Mouse (Mus musculus) CH12.LX (cell line): ENCODE measurements around the gene Kcnip4. TPM values are rescaled to one million over a fixed set of nuclear protein-coding genes. Genes with fewer than 3 reads are reported as not detected.

Source experiments
- DNase-seq: peaks from one replicate; pipeline ENCODE4 v3.0.0-alpha.2; 2013; ENCODE audit errors: extremely low read depth
- H3K27ac ChIP-seq: 2 replicates; pipeline ENCODE4 v1.5.1; 2012; ENCODE audit warnings: low read depth, mild to moderate bottlenecking, control low read depth, moderate library complexity; ENCODE audit not compliant: insufficient read depth
- H3K27me3 ChIP-seq: replicated peaks from 2 replicates; pipeline ENCODE3; 2012; ENCODE audit warnings: inconsistent platforms
- H3K36me3 ChIP-seq, 2 experiments: replicated peaks in 1 of 2; 2 replicates each; pipeline versions ENCODE3 to v1.6.1; 2012; ENCODE audit warnings: inconsistent platforms in 1 of 2, low read length in 1 of 2, mild to moderate bottlenecking in 1 of 2, mixed read lengths in 1 of 2, moderate library complexity in 1 of 2; ENCODE audit not compliant: control insufficient read depth in 1 of 2, insufficient read depth in 1 of 2
- H3K4me1 ChIP-seq, 2 experiments: 2 replicates each; pipeline ENCODE4 v1.6.1; 2012; ENCODE audit warnings: inconsistent platforms in 1 of 2, moderate library complexity in 1 of 2; ENCODE audit not compliant: insufficient read depth in 2 of 2, control insufficient read depth in 1 of 2
- H3K4me2 ChIP-seq: 2 replicates; pipeline ENCODE4 v1.6.1; 2012; ENCODE audit warnings: low read depth, mild to moderate bottlenecking, control low read depth; ENCODE audit not compliant: poor library complexity, insufficient read depth, severe bottlenecking
- H3K4me3 ChIP-seq, 3 experiments: fragments of 150-350 bp in 1 of 3; sonication (generic) in 1 of 3; replicated peaks in 1 of 3; 2 replicates each; pipeline versions ENCODE3 to v1.5.1; 2011 to 2012; ENCODE audit warnings: low read depth in 2 of 3, low read length in 2 of 3, mild to moderate bottlenecking in 2 of 3, moderate library complexity in 2 of 3, control low read depth in 1 of 3, improper control_type of control experiment in 1 of 3, inconsistent platforms in 1 of 3, mixed read lengths in 1 of 3; ENCODE audit not compliant: poor library complexity in 1 of 3
- H3K79me2 ChIP-seq: replicated peaks from 2 replicates; pipeline ENCODE4 v1.6.1; 2012; ENCODE audit warnings: mild to moderate bottlenecking, moderate library complexity; ENCODE audit not compliant: control insufficient read depth, poor library complexity, insufficient read depth, severe bottlenecking; ENCODE audit errors: extremely low read depth
- H3K9ac ChIP-seq: 2 replicates; pipeline ENCODE4 v1.6.1; 2012; ENCODE audit warnings: low read depth, mild to moderate bottlenecking, control low read depth, moderate library complexity; ENCODE audit not compliant: insufficient read depth
- H3K9me3 ChIP-seq: replicated peaks from 2 replicates; pipeline ENCODE3; 2012; ENCODE audit warnings: low read length, inconsistent platforms, mixed read lengths
- BHLHE40 ChIP-seq: IDR thresholded peaks from 2 replicates; pipeline ENCODE4 v1.6.1; 2011; ENCODE audit warnings: mild to moderate bottlenecking, low read depth, low read length, improper control_type of control experiment
- CTCF ChIP-seq, 2 experiments: IDR thresholded peaks in 1 of 2; conservative IDR thresholded peaks in 1 of 2; 2 replicates each; pipeline ENCODE4 v1.5.1; 2011 to 2012; ENCODE audit warnings: low read depth in 2 of 2, low read length in 2 of 2, improper control_type of control experiment in 1 of 2, inconsistent platforms in 1 of 2, mild to moderate bottlenecking in 1 of 2, moderate library complexity in 1 of 2
- E2F4 ChIP-seq: IDR thresholded peaks from 2 replicates; pipeline ENCODE4 v1.6.1; 2011; ENCODE audit warnings: low read depth, low read length, improper control_type of control experiment; ENCODE audit not compliant: insufficient replicate concordance
- ELF1 ChIP-seq: IDR thresholded peaks from 2 replicates; pipeline ENCODE4 v1.6.1; 2014; ENCODE audit warnings: low read depth, mild to moderate bottlenecking, inconsistent platforms, low read length, improper control_type of control experiment
- EP300 ChIP-seq: IDR thresholded peaks from 2 replicates; pipeline ENCODE4 v1.6.1; 2011; ENCODE audit warnings: low read length, improper control_type of control experiment
- ETS1 ChIP-seq: conservative IDR thresholded peaks from 2 replicates; pipeline ENCODE4 v1.6.1; 2012; ENCODE audit warnings: low read depth, mild to moderate bottlenecking, inconsistent platforms, low read length, improper control_type of control experiment, moderate library complexity
- HCFC1 ChIP-seq: IDR thresholded peaks from 2 replicates; pipeline ENCODE4 v1.6.1; 2012; ENCODE audit warnings: low read depth, mild to moderate bottlenecking, inconsistent platforms, low read length, improper control_type of control experiment
- IRF4 ChIP-seq: IDR thresholded peaks from 2 replicates; pipeline ENCODE4 v1.6.1; 2014; ENCODE audit warnings: low read depth, mild to moderate bottlenecking, inconsistent platforms, low read length, improper control_type of control experiment
- JUN ChIP-seq: IDR thresholded peaks from 2 replicates; pipeline ENCODE4 v1.6.1; 2011; ENCODE audit warnings: low read depth, mild to moderate bottlenecking, low read length, improper control_type of control experiment, moderate library complexity; ENCODE audit not compliant: insufficient read depth
- JUND ChIP-seq: conservative IDR thresholded peaks from 2 replicates; pipeline ENCODE4 v1.6.1; 2011; ENCODE audit warnings: low read depth, low read length, improper control_type of control experiment
- KAT2A ChIP-seq: IDR thresholded peaks from 2 replicates; pipeline ENCODE4 v1.6.1; 2012; ENCODE audit warnings: low read length, improper control_type of control experiment, inconsistent platforms; ENCODE audit not compliant: insufficient replicate concordance
- MAFK ChIP-seq: IDR thresholded peaks from 2 replicates; pipeline ENCODE4 v1.6.1; 2011; ENCODE audit warnings: low read length, improper control_type of control experiment; ENCODE audit not compliant: insufficient replicate concordance
- MAX ChIP-seq: IDR thresholded peaks from 2 replicates; pipeline ENCODE4 v1.6.1; 2011; ENCODE audit warnings: low read length, improper control_type of control experiment
- MXI1 ChIP-seq: IDR thresholded peaks from 2 replicates; pipeline ENCODE4 v1.6.1; 2011; ENCODE audit warnings: mild to moderate bottlenecking, low read depth, low read length, improper control_type of control experiment
- MYC ChIP-seq: IDR thresholded peaks from 2 replicates; pipeline ENCODE4 v1.6.1; 2011; ENCODE audit warnings: low read depth, mild to moderate bottlenecking, improper control_type of control experiment, low read length
- NELFE ChIP-seq: IDR thresholded peaks from 2 replicates; pipeline ENCODE4 v1.6.1; 2011; ENCODE audit warnings: low read depth, low read length, improper control_type of control experiment
- NRF1 ChIP-seq: IDR thresholded peaks from 2 replicates; pipeline ENCODE4 v1.6.1; 2014; ENCODE audit warnings: low read depth, mild to moderate bottlenecking, inconsistent platforms, low read length, improper control_type of control experiment, moderate library complexity
- PAX5 ChIP-seq: IDR thresholded peaks from 2 replicates; pipeline ENCODE4 v1.6.1; 2012; ENCODE audit warnings: low read length, inconsistent platforms, mixed read lengths
- POLR2A ChIP-seq: IDR thresholded peaks from 2 replicates; pipeline ENCODE4 v1.6.1; 2011; ENCODE audit warnings: low read depth, mild to moderate bottlenecking, improper control_type of control experiment, low read length
- RAD21 ChIP-seq: IDR thresholded peaks from 2 replicates; pipeline ENCODE4 v1.6.1; 2011; ENCODE audit warnings: low read depth, mild to moderate bottlenecking, low read length, improper control_type of control experiment, moderate library complexity
- RCOR1 ChIP-seq: conservative IDR thresholded peaks from 2 replicates; pipeline ENCODE4 v1.6.1; 2012; ENCODE audit warnings: low read depth, mild to moderate bottlenecking, inconsistent platforms, low read length, improper control_type of control experiment
- UBTF ChIP-seq: IDR thresholded peaks from 2 replicates; pipeline ENCODE4 v1.6.1; 2012; ENCODE audit warnings: low read depth, mild to moderate bottlenecking, inconsistent platforms, low read length, improper control_type of control experiment, moderate library complexity
- USF1 ChIP-seq: IDR thresholded peaks from 2 replicates; pipeline ENCODE4 v1.6.1; 2014; ENCODE audit warnings: low read depth, mild to moderate bottlenecking, inconsistent platforms, low read length, improper control_type of control experiment
- ZMIZ1 ChIP-seq: IDR thresholded peaks from 2 replicates; pipeline ENCODE4 v1.6.1; 2012; ENCODE audit warnings: low read depth, mild to moderate bottlenecking, inconsistent platforms, low read length, improper control_type of control experiment
- ZNF384 ChIP-seq: IDR thresholded peaks from 2 replicates; pipeline ENCODE4 v1.6.1; 2012; ENCODE audit warnings: low read depth, low read length, improper control_type of control experiment, inconsistent platforms
- dilution Hi-C: fragments of 300-500 bp; cut with MboI; formaldehyde crosslinking; loops from 2 replicates; pipeline ENCODE4 v1.14.3; 2020; ENCODE audit warnings: low sequenced_read_pairs; ENCODE audit not compliant: extremely low pct_unique_long_range_greater_than_20kb, extremely low pct_ligation_motif_present
- in situ Hi-C: fragments of 300-500 bp; cut with MboI; formaldehyde crosslinking; loops from 3 replicates; pipeline ENCODE4 v1.14.3; 2019; ENCODE audit warnings: low sequenced_read_pairs, low pct_ligation_motif_present, low pct_unique_long_range_greater_than_20kb, mixed read lengths
- polyA plus RNA-seq: library from polyadenylated mRNA; unstranded; fragments of >175 nt; gene quantifications from 2 replicates; pipeline ENCODE4 v1.2.1, GENCODE M21; 2012; ENCODE audit warnings: low read depth; ENCODE audit not compliant: insufficient read length
- total RNA-seq, 2 experiments: library from RNA; depleted of rRNA; stranded (reverse); fragments of 300-350 nt in 1 of 2; fragments of >200 nt in 1 of 2; gene quantifications; 2 replicates each; pipeline ENCODE4 v1.2.3; 2012 to 2014

Kcnip4 gene
- total and polyA plus RNA-seq, 3 experiments = 0.80 TPM; not detected in 2

DNA sequence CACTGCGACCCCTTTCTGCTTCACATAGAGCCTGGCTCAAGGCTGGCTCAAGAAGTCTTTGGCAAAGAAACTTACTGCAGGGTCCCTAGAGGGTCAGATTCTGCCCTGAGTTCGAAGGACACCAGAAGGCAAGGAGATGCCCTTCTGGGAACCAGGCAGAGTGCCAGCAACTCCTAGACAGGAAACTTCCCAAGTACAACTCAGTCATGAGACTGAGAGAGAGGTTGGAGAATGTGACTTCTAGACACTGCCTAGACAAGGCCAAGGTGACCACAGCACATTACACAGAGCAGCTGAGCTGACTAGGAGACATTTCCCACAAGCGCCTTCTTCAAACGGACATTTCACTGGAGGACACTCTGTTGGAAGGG lies 520 bp upstream of the Kcnip4 start:
- dilution Hi-C loops = no loop called here
- no peak for TF ChIP-seq ELF1
- no peak for TF ChIP-seq IRF4
- TF ChIP-seq MAFK = no peak
- no peak for TF ChIP-seq NRF1
- no peak for TF ChIP-seq ETS1
- TF ChIP-seq ZMIZ1 = no peak
- no peak for TF ChIP-seq RAD21
- TF ChIP-seq E2F4 = no peak
- TF ChIP-seq USF1 = no peak
- no peak for TF ChIP-seq UBTF
- no peak for TF ChIP-seq HCFC1
- TF ChIP-seq CTCF (conservative IDR thresholded peaks at IDR 0.05 in 1 of 2, IDR thresholded peaks at IDR 0.05 in 1 of 2; ENCODE audit: low read depth in 2 of 2, low read length in 2 of 2) = no peak
- no peak for TF ChIP-seq ZNF384
- no peak for TF ChIP-seq KAT2A
- no peak for TF ChIP-seq JUND
- TF ChIP-seq RCOR1 = no peak
- no peak for TF ChIP-seq MXI1
- no peak for TF ChIP-seq NELFE
- TF ChIP-seq MYC = no peak
- no peak for TF ChIP-seq MAX
- no peak for DNase-seq
- in situ Hi-C loops = no loop called here
- Histone ChIP-seq H3K9me3 (peaks cover 60% of the 10 kb centered on the region), H3K27ac (no peak overlapping the region), H3K4me2 (no peak overlapping the region), H3K4me1 (no peaks in the 10 kb centered on the region), H3K79me2 (no peaks in the 10 kb centered on the region), H3K9ac (no peak overlapping the region), H3K27me3 (no peaks in the 10 kb centered on the region), H3K36me3 (no peaks in the 10 kb centered on the region), H3K4me3 (no peak overlapping the region)

DNA sequence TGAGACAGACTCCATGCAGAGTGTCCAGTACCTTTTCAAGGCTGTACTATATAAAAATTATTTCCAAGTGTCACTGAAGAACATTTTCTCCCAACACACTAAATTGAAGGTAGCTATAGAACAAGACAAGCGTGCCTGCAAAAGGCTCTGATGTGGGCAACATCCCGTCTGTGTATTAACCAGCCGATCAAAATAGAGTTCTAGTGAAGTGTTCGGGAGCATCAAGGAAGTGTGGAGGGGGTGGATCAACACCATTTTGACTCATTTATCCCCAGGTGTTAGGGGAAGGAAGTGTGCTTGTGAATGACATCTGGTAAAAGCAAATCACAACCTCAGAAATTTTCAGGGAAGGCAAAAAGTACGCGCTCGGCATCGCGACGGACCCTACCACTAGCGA lies 712 bp downstream of the Kcnip4 start:
- Histone ChIP-seq H3K4me2 (no peak overlapping the region), H3K9ac (no peak overlapping the region), H3K79me2 (no peaks in the 10 kb centered on the region), H3K4me3 (no peak overlapping the region), H3K27ac (no peak overlapping the region), H3K4me1 (no peaks in the 10 kb centered on the region), H3K9me3 (peaks cover 57% of the 10 kb centered on the region), H3K27me3 (no peaks in the 10 kb centered on the region), H3K36me3 (no peaks in the 10 kb centered on the region)
- in situ Hi-C loops = no loop called here
- dilution Hi-C loops = no loop called here
- TF ChIP-seq POLR2A (no peak), KAT2A (no peak), EP300 (no peak), MAFK (no peak), ELF1 (no peak), PAX5 (no peak), JUN (no peak), BHLHE40 (no peak), E2F4 (no peak), IRF4 (no peak)
- no peak for DNase-seq
